Mouse (Mus musculus) heart, postnatal 0 days (tissue): ENCODE results near the gene Itgb2.

ENCODE experiments used
- CTCF ChIP-seq: IDR thresholded peaks from 2 replicates; pipeline ENCODE4 v1.5.1; 2016; ENCODE audit warnings: antibody characterized with exemption, control low read depth, low read depth
- EP300 ChIP-seq: IDR thresholded peaks from 2 replicates; pipeline ENCODE4 v1.6.1; 2016; ENCODE audit warnings: antibody characterized with exemption, low read depth

DNA sequence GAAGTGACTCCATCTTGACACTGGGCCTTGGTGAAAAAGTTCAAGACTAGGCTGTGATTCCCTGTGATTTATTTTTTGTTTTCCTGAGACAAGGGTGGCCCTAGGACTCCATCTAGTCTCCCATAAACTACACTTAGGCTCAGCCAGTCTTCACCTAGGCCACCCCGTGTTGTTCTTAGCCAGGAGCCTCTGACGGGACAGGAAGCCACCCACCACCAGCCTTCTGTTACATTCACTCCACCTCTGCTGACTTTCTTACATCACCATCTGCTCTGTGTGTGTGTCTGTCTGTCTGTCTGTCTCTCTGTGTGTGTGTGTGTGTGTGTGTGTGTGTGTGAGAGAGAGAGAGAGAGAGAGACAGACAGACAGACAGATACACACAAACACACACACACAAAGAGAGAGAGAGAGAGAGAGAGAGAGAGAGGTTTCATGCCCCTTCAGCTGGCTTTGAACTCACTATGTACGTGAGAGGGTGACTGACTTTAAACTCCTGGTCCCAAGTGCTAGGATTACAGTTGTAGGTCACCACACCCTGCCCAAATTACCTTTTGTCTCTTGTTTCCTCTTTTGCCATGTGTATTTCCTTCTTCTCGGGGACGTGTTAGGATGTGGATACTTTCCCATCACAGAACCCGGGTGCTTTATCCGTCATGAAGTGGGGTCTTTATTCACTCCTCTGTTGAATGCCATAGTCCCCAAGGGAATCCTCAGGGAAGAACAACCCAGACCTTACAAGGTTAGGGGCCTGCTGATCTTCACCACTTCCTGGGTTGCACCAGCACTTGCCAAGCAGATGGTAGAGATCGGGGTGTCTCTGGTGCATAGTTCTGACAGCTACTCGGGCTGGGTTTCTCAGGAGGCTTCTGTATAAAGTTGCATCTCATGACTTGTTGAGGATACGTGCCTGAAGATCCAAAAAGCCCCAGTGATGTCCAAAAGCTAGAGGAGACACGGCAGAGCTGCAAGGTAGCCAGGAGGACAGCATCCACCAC, 7.5 kb downstream of the Itgb2 start:
- TF ChIP-seq CTCF = no peak
- no peak for TF ChIP-seq EP300
